Mouse (Mus musculus) E14TG2a.4 (cell line): ENCODE data around the gene Pkd1l3.

Experiments used
- CTCF ChIP-seq: conservative IDR thresholded peaks from 2 replicates; pipeline ENCODE4 v1.5.1; 2014; ENCODE audit warnings: low read length
- NANOG ChIP-seq: IDR thresholded peaks from 2 replicates; pipeline ENCODE4 v1.6.1; 2014; ENCODE audit warnings: borderline replicate concordance, low read length, mixed read lengths
- POU5F1 ChIP-seq: IDR thresholded peaks from 2 replicates; pipeline ENCODE4 v1.6.1; 2014; ENCODE audit warnings: low read length, borderline replicate concordance

GRCm38 (mm10) chr8:109593117-109593788, 21.1 kb upstream of the Pkd1l3 start:
- TF ChIP-seq CTCF (peak; percentile 65), POU5F1 (no peak), NANOG (no peak)
